Mouse (Mus musculus) neural tube, embryonic 13.5 days (tissue): Measurements from ENCODE around the gene Phf21b. TPM values are rescaled to one million over a fixed set of nuclear protein-coding genes. Genes with fewer than 3 reads are reported as not detected.
"Not testable (repeated sequence)": the region's sequence is repeated elsewhere in the genome, so short reads cannot be mapped to it uniquely, and the experiment has no call there.

Experiments used
- ATAC-seq: fragments of 200-750 bp; cut with Nextera tagmentation; 2 replicates; pipeline ENCODE4 v1.8.0; 2017; ENCODE audit warnings: low read depth, mild to moderate bottlenecking, moderate TSS enrichment, moderate library complexity
- H3K27ac ChIP-seq: fragments of 300-500 bp; sonication (generic); replicated peaks from 2 replicates; pipeline ENCODE4 v1.5.1; 2015; ENCODE audit warnings: moderate library complexity, mild to moderate bottlenecking, inconsistent platforms
- H3K27me3 ChIP-seq: fragments of 300-500 bp; sonication (generic); 2 replicates; pipeline ENCODE4 v1.6.1; 2015; ENCODE audit warnings: mild to moderate bottlenecking, inconsistent platforms
- H3K36me3 ChIP-seq: fragments of 300-500 bp; sonication (generic); 2 replicates; pipeline ENCODE4 v1.6.1; 2015; ENCODE audit warnings: mild to moderate bottlenecking, inconsistent platforms
- H3K4me1 ChIP-seq: fragments of 300-500 bp; sonication (generic); replicated peaks from 2 replicates; pipeline ENCODE4 v1.6.1; 2015; ENCODE audit warnings: inconsistent platforms
- H3K4me2 ChIP-seq: fragments of 300-500 bp; sonication (generic); 2 replicates; pipeline ENCODE4 v1.6.1; 2015; ENCODE audit warnings: inconsistent platforms, mild to moderate bottlenecking, moderate library complexity
- H3K4me3 ChIP-seq: fragments of 300-500 bp; sonication (generic); 2 replicates; pipeline ENCODE4 v1.5.1; 2015; ENCODE audit warnings: mild to moderate bottlenecking, inconsistent platforms
- H3K9ac ChIP-seq: fragments of 300-500 bp; sonication (generic); 2 replicates; pipeline ENCODE4 v1.6.1; 2015; ENCODE audit warnings: moderate library complexity, mild to moderate bottlenecking, inconsistent platforms
- H3K9me3 ChIP-seq: fragments of 300-500 bp; sonication (generic); 2 replicates; pipeline ENCODE4 v1.6.1; 2016; ENCODE audit warnings: inconsistent platforms
- WGBS: fragments of 180-500 bp; shearing (Covaris S2); methylation state at CpG from one replicate; pipeline ENCODE4 v1.1.7; 2015; 5-methylcytosine and 5-hydroxymethylcytosine counted together
- polyA plus RNA-seq: library from polyadenylated mRNA; unstranded; fragments of >200 nt; fragmentation: Nextera tagmentation; extraction: Ambion mirVana; gene quantifications from 2 replicates; pipeline ENCODE4 v1.2.1, GENCODE M21; 2015

The Phf21b gene
- polyA plus RNA-seq, 1 experiment from 2014 or later, result 11.5 TPM

- not testable (repeated sequence) for H3K4me3 ChIP-seq
Observed at GRCm38 (mm10) chr15:84768531-84768930, 87.3 kb downstream of the Phf21b start.

GRCm38 (mm10) chr15:84766621-84767020, 89.2 kb downstream of the Phf21b start:
- H3K27me3 ChIP-seq, result no peaks in the 10 kb centered on the region
- H3K4me3 ChIP-seq, result no peak overlapping the region
- peaks cover 31% of the 10 kb centered on the region for H3K4me1 ChIP-seq
- no peak overlapping the region for H3K4me2 ChIP-seq
- H3K27ac ChIP-seq, result no peak overlapping the region
- H3K9me3 ChIP-seq, result no peaks in the 10 kb centered on the region
- H3K9ac ChIP-seq, result no peak overlapping the region
- WGBS, result 45% methylated on average over 10 of the region's 10 CpGs
- no peaks in the 10 kb centered on the region for H3K36me3 ChIP-seq
- ATAC-seq, result no peak

More at GRCm38 (mm10) chr15:84768531-84768930, 87.3 kb downstream of the Phf21b start:
- not testable (repeated sequence) for ATAC-seq, H3K4me2 ChIP-seq, H3K27ac ChIP-seq, H3K27me3 ChIP-seq, H3K9me3 ChIP-seq, H3K36me3 ChIP-seq, H3K9ac ChIP-seq
- WGBS, result 78% methylated on average over 4 of the region's 4 CpGs
- H3K4me1 ChIP-seq, result peaks cover 31% of the 10 kb centered on the region

- no peak overlapping the region for H3K4me3 ChIP-seq
- H3K9me3 ChIP-seq, result no peaks in the 10 kb centered on the region
- WGBS, result 25% methylated on average over 7 of the region's 7 CpGs
- no peaks in the 10 kb centered on the region for H3K27me3 ChIP-seq
- no peak overlapping the region for H3K9ac ChIP-seq
- H3K27ac ChIP-seq, result peak overlapping the region; percentile 70
- no peak for ATAC-seq
- no peak overlapping the region for H3K4me2 ChIP-seq
- peaks cover 32% of the 10 kb centered on the region for H3K4me1 ChIP-seq
- no peaks in the 10 kb centered on the region for H3K36me3 ChIP-seq
Observed at GRCm38 (mm10) chr15:84763423-84763812, 92.4 kb downstream of the Phf21b start.

- 35% methylated on average over 8 of the region's 8 CpGs for WGBS
- no peak overlapping the region for H3K4me3 ChIP-seq
- no peaks in the 10 kb centered on the region for H3K9me3 ChIP-seq
- peak overlapping the region; percentile 70 for H3K27ac ChIP-seq
- peak; percentile 69 for ATAC-seq
- peaks cover 4% of the 10 kb centered on the region; the same call in 1 of the 2 replicates for H3K27me3 ChIP-seq
- H3K4me2 ChIP-seq, result no peak overlapping the region
- no peaks in the 10 kb centered on the region for H3K36me3 ChIP-seq
- H3K4me1 ChIP-seq, result peaks cover 32% of the 10 kb centered on the region
- peak overlapping the region; percentile 31; the same call in 1 of the 2 replicates for H3K9ac ChIP-seq
Observed at GRCm38 (mm10) chr15:84762712-84763422, 93.0 kb downstream of the Phf21b start.

GRCm38 (mm10) chr15:84758493-84758892, 97.4 kb downstream of the Phf21b start:
- Histone ChIP-seq H3K9me3 (no peaks in the 10 kb centered on the region), H3K4me3 (no peak overlapping the region), H3K4me2 (no peak overlapping the region), H3K4me1 (peaks cover 62% of the 10 kb centered on the region), H3K36me3 (no peaks in the 10 kb centered on the region), H3K9ac (no peak overlapping the region), H3K27me3 (peaks cover 14% of the 10 kb centered on the region; the same call in 1 of the 2 replicates), H3K27ac (no peak overlapping the region)
- 34% methylated on average over 4 of the region's 4 CpGs for WGBS
- ATAC-seq, result no peak

- H3K9ac ChIP-seq, result peak overlapping the region; percentile 44
- H3K4me3 ChIP-seq, result peak overlapping the region; percentile 32
- WGBS, result under 1% methylated on average over 22 of the region's 22 CpGs
- peak overlapping the region; percentile 78 for H3K27ac ChIP-seq
- H3K4me2 ChIP-seq, result peak overlapping the region; percentile 59
- H3K4me1 ChIP-seq, result peaks cover 48% of the 10 kb centered on the region
- peak; percentile 45 for ATAC-seq
- H3K36me3 ChIP-seq, result no peaks in the 10 kb centered on the region
- H3K9me3 ChIP-seq, result no peaks in the 10 kb centered on the region
- H3K27me3 ChIP-seq, result peaks cover 14% of the 10 kb centered on the region; the same call in 1 of the 2 replicates
Observed at GRCm38 (mm10) chr15:84756426-84756825, 99.4 kb downstream of the Phf21b start.

GRCm38 (mm10) chr15:84754987-84755386, 100.9 kb downstream of the Phf21b start:
- no peaks in the 10 kb centered on the region for H3K9me3 ChIP-seq
- H3K27me3 ChIP-seq, result peaks cover 14% of the 10 kb centered on the region; the same call in 1 of the 2 replicates
- peak; percentile 60 for ATAC-seq
- no peak overlapping the region for H3K9ac ChIP-seq
- no peaks in the 10 kb centered on the region for H3K36me3 ChIP-seq
- 17% methylated on average over 3 of the region's 3 CpGs for WGBS
- H3K4me1 ChIP-seq, result peaks cover 40% of the 10 kb centered on the region
- H3K27ac ChIP-seq, result no peak overlapping the region
- no peak overlapping the region for H3K4me2 ChIP-seq
- no peak overlapping the region for H3K4me3 ChIP-seq

- Histone ChIP-seq H3K27ac (no peak overlapping the region), H3K36me3 (no peaks in the 10 kb centered on the region), H3K4me2 (no peak overlapping the region), H3K4me3 (no peak overlapping the region), H3K9ac (no peak overlapping the region), H3K4me1 (0 out of 2 replicates have a peak, but pooled peaks cover 5% of the 10 kb centered on the region), H3K9me3 (no peaks in the 10 kb centered on the region), H3K27me3 (no peaks in the 10 kb centered on the region)
- 92% methylated on average over 4 of the region's 4 CpGs for WGBS
- ATAC-seq, result no peak
Observed at GRCm38 (mm10) chr15:84745831-84746230, 110.0 kb downstream of the Phf21b start.

GRCm38 (mm10) chr15:84744308-84744707, 111.5 kb downstream of the Phf21b start:
- ATAC-seq, result no peak
- Histone ChIP-seq H3K27me3 (no peaks in the 10 kb centered on the region), H3K9ac (no peak overlapping the region), H3K4me3 (no peak overlapping the region), H3K4me1 (0 out of 2 replicates have a peak, but pooled peaks cover 5% of the 10 kb centered on the region), H3K9me3 (no peaks in the 10 kb centered on the region), H3K36me3 (no peaks in the 10 kb centered on the region), H3K4me2 (no peak overlapping the region), H3K27ac (no peak overlapping the region)
- 14% methylated on average over 2 of the region's 2 CpGs for WGBS

- Histone ChIP-seq H3K4me3 (no peak overlapping the region), H3K9me3 (no peaks in the 10 kb centered on the region), H3K27ac (no peak overlapping the region), H3K4me1 (0 out of 2 replicates have a peak, but pooled peaks cover 5% of the 10 kb centered on the region), H3K9ac (no peak overlapping the region), H3K27me3 (no peaks in the 10 kb centered on the region), H3K36me3 (no peaks in the 10 kb centered on the region), H3K4me2 (no peak overlapping the region)
- no peak for ATAC-seq
- 19% methylated on average over 3 of the region's 3 CpGs for WGBS
Observed at GRCm38 (mm10) chr15:84743347-84743746, 112.5 kb downstream of the Phf21b start.

GRCm38 (mm10) chr15:84741573-84741972, 114.3 kb downstream of the Phf21b start:
- 86% methylated on average over 3 of the region's 3 CpGs for WGBS

GRCm38 (mm10) chr15:84738246-84738645, 117.6 kb downstream of the Phf21b start:
- no peak overlapping the region for H3K27ac ChIP-seq
- 86% methylated on average over 7 of the region's 7 CpGs for WGBS
- no peak for ATAC-seq

More at GRCm38 (mm10) chr15:84741573-84741972, 114.3 kb downstream of the Phf21b start:
- Histone ChIP-seq H3K36me3 (no peaks in the 10 kb centered on the region), H3K4me2 (no peak overlapping the region), H3K4me3 (no peak overlapping the region), H3K27me3 (no peaks in the 10 kb centered on the region), H3K9me3 (no peaks in the 10 kb centered on the region), H3K9ac (no peak overlapping the region), H3K27ac (no peak overlapping the region), H3K4me1 (peaks cover 14% of the 10 kb centered on the region)
- no peak for ATAC-seq

More at GRCm38 (mm10) chr15:84738246-84738645, 117.6 kb downstream of the Phf21b start:
- Histone ChIP-seq H3K4me3 (no peak overlapping the region), H3K4me1 (peaks cover 17% of the 10 kb centered on the region), H3K9ac (no peak overlapping the region), H3K9me3 (no peaks in the 10 kb centered on the region), H3K36me3 (no peaks in the 10 kb centered on the region), H3K4me2 (no peak overlapping the region), H3K27me3 (no peaks in the 10 kb centered on the region)
